Mouse (Mus musculus) right cerebral cortex, adult 18-20 months (tissue): ENCODE data around the gene Vat1.
A peak's percentile ranks its signal among the peaks of the same experiment; 100 is the strongest.
"Not testable (repeated sequence)": the region's sequence is repeated elsewhere in the genome, so short reads cannot be mapped to it uniquely, and the experiment has no call there.

ENCODE experiments used
- DNase-seq: peaks from one replicate; pipeline ENCODE4 v3.0.0; 2022; ENCODE audit warnings: mixed read lengths

Gene Vat1

GRCm38 (mm10) chr11:101465869-101466551 is at the start of gene Vat1:
Vat1 (minus strand) TSS chr11:101466230.
- peak; percentile 71 for DNase-seq

- no peak for DNase-seq
Observed at GRCm38 (mm10) chr11:101507090-101507489, 41.1 kb upstream of the Vat1 start.

- no peak for DNase-seq
Observed at GRCm38 (mm10) chr11:101506269-101506780, 40.3 kb upstream of the Vat1 start.

GRCm38 (mm10) chr11:101486126-101486525 is 20.1 kb upstream of the Vat1 start:
- DNase-seq: no peak

- DNase-seq: no peak
Observed at GRCm38 (mm10) chr11:101485509-101486028, 19.5 kb upstream of the Vat1 start.

GRCm38 (mm10) chr11:101484814-101485213 is 18.8 kb upstream of the Vat1 start:
- no peak for DNase-seq

GRCm38 (mm10) chr11:101484245-101484644 is 18.2 kb upstream of the Vat1 start:
- no peak for DNase-seq

- no peak for DNase-seq
Observed at GRCm38 (mm10) chr11:101483804-101484203, 17.8 kb upstream of the Vat1 start.

GRCm38 (mm10) chr11:101480912-101481311 is 14.9 kb upstream of the Vat1 start:
- DNase-seq: no peak

- peak; percentile 34 for DNase-seq
Observed at GRCm38 (mm10) chr11:101479171-101479635, 13.2 kb upstream of the Vat1 start.

GRCm38 (mm10) chr11:101477552-101478211 is 11.7 kb upstream of the Vat1 start:
- no peak for DNase-seq

GRCm38 (mm10) chr11:101477194-101477551 is 11.1 kb upstream of the Vat1 start:
- no peak for DNase-seq

- not testable (repeated sequence) for DNase-seq
Observed at GRCm38 (mm10) chr11:101476361-101476760, 10.3 kb upstream of the Vat1 start.

- DNase-seq: no peak
Observed at GRCm38 (mm10) chr11:101474298-101474697, 8.3 kb upstream of the Vat1 start.

GRCm38 (mm10) chr11:101473686-101474085 is 7.7 kb upstream of the Vat1 start:
- not testable (repeated sequence) for DNase-seq

- DNase-seq: no peak
Observed at GRCm38 (mm10) chr11:101472336-101472735, 6.3 kb upstream of the Vat1 start.

GRCm38 (mm10) chr11:101471926-101472325 is 5.9 kb upstream of the Vat1 start:
- DNase-seq: no peak

- DNase-seq: no peak
Observed at GRCm38 (mm10) chr11:101470206-101470605, 4.2 kb upstream of the Vat1 start.

GRCm38 (mm10) chr11:101469155-101469554 is 3.1 kb upstream of the Vat1 start:
- DNase-seq: no peak

- no peak for DNase-seq
Observed at GRCm38 (mm10) chr11:101468731-101469130, 2.7 kb upstream of the Vat1 start.

GRCm38 (mm10) chr11:101468263-101468688 is 2.2 kb upstream of the Vat1 start:
- DNase-seq: no peak

GRCm38 (mm10) chr11:101467477-101468262 is 1.6 kb upstream of the Vat1 start:
- peak; percentile 70 for DNase-seq

GRCm38 (mm10) chr11:101466552-101466950 is 521 bp upstream of the Vat1 start:
- not testable (repeated sequence) for DNase-seq
